Mouse (Mus musculus) MEL (cell line): Measurements from ENCODE around the gene Mroh2a.

Source experiments
- BHLHE40 ChIP-seq: IDR thresholded peaks from 2 replicates; pipeline ENCODE4 v1.6.1; 2012; ENCODE audit warnings: low read depth, mild to moderate bottlenecking, inconsistent platforms, low read length, improper control_type of control experiment, borderline replicate concordance
- CTCF ChIP-seq, 3 experiments: IDR thresholded peaks in 2 of 3; conservative IDR thresholded peaks in 1 of 3; 2 replicates each; pipeline ENCODE4 v1.5.1; 2011 to 2012; ENCODE audit warnings: low read length in 3 of 3, low read depth in 2 of 3, mild to moderate bottlenecking in 2 of 3, improper control_type of control experiment in 1 of 3, inconsistent platforms in 1 of 3, mixed read lengths in 1 of 3, moderate library complexity in 1 of 3; ENCODE audit not compliant: control insufficient read depth in 1 of 3, insufficient read depth in 1 of 3, poor library complexity in 1 of 3, severe bottlenecking in 1 of 3
- ELF1 ChIP-seq: IDR thresholded peaks from 2 replicates; pipeline ENCODE4 v1.6.1; 2014; ENCODE audit warnings: low read depth, mild to moderate bottlenecking, inconsistent platforms, low read length, improper control_type of control experiment, moderate library complexity
- EP300 ChIP-seq, 2 experiments: IDR thresholded peaks; 2 replicates each; pipeline ENCODE4 v1.6.1; 2011; ENCODE audit warnings: improper control_type of control experiment in 2 of 2, low read length in 2 of 2, low read depth in 1 of 2, mild to moderate bottlenecking in 1 of 2
- ETS1 ChIP-seq: IDR thresholded peaks from 2 replicates; pipeline ENCODE4 v1.6.1; 2012; ENCODE audit warnings: low read depth, mild to moderate bottlenecking, inconsistent platforms, low read length, improper control_type of control experiment, moderate library complexity
- GATA1 ChIP-seq: IDR thresholded peaks from 2 replicates; pipeline ENCODE4 v1.6.1; 2011; ENCODE audit warnings: low read depth, low read length, improper control_type of control experiment
- HCFC1 ChIP-seq: IDR thresholded peaks from 2 replicates; pipeline ENCODE4 v1.6.1; 2012; ENCODE audit warnings: low read depth, mild to moderate bottlenecking, inconsistent platforms, low read length, improper control_type of control experiment, moderate library complexity
- JUND ChIP-seq: IDR thresholded peaks from 2 replicates; pipeline ENCODE4 v1.6.1; 2011; ENCODE audit warnings: low read depth, mild to moderate bottlenecking, improper control_type of control experiment, low read length
- MAFK ChIP-seq: IDR thresholded peaks from 2 replicates; pipeline ENCODE4 v1.6.1; 2011; ENCODE audit warnings: low read depth, mild to moderate bottlenecking, low read length, improper control_type of control experiment, borderline replicate concordance
- UBTF ChIP-seq: IDR thresholded peaks from 2 replicates; pipeline ENCODE4 v1.6.1; 2012; ENCODE audit warnings: low read depth, mild to moderate bottlenecking, inconsistent platforms, low read length, improper control_type of control experiment, moderate library complexity, borderline replicate concordance; ENCODE audit not compliant: insufficient read depth

- TF ChIP-seq ELF1 (no peak), HCFC1 (no peak), JUND (no peak), CTCF (IDR thresholded peaks at IDR 0.05 in 2 of 3, conservative IDR thresholded peaks at IDR 0.05 in 1 of 3; ENCODE audit: control insufficient read depth in 1 of 3, insufficient read depth in 1 of 3, low read depth in 2 of 3, low read length in 3 of 3, poor library complexity in 1 of 3, severe bottlenecking in 1 of 3) (no peak), BHLHE40 (no peak), ETS1 (no peak), MAFK (no peak), UBTF (no peak), GATA1 (no peak), EP300 (IDR thresholded peaks at IDR 0.05; ENCODE audit: low read depth in 1 of 2, low read length in 2 of 2) (no peak)
These were observed 42.9 kb downstream of the Mroh2a start for GRCm38 (mm10) chr1:88269539-88270309.
